Mouse (Mus musculus): ENCODE measurements at regions not wholly inside any gene's neighbourhood (a gene's known extent, or its start where the extent isn't known, plus 50 kb on each side); places are given as distances from the start of the nearest gene placed in this dataset.

GRCm38 (mm10) chr6:11534930-11535880 is 372.1 kb downstream of the Ndufa4 start:
- Histone ChIP-seq H3K27ac (no peak overlapping the region), H3K27me3 (no peaks in the 10 kb centered on the region), H3K4me2 (no peak overlapping the region), H3K4me3 (replicated peaks) (no peak overlapping the region), H3K4me1 (replicated peaks) (no peaks in the 10 kb centered on the region), H3K9ac (no peak overlapping the region), H3K9me3 (replicated peaks) (no peaks in the 10 kb centered on the region), H3K36me3 (no peaks in the 10 kb centered on the region)
- DNase-seq (no peak), ATAC-seq (ENCODE audit: low read depth) (no peak)
- 64% methylated on average over 8 of the region's 8 CpGs for WGBS (ENCODE audit: insufficient replicate concordance)

DNA sequence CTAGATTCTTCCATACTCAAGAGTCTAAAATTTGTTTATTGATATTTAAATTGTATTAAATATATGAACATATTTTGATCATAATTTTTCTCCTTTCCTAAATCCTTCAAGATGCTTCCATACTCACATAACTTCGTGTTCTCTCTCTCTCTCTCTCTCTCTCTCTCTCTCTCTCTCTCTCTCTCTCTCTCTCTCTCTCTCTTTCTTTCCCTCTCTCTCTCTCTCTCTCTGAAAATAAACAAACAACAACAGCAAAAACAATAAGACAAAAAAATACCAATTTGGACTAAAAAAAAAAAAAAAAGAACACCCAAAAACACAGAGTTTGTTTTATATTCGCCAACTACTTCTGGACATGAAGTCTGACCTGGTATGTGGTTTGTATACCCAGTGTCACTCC is 404.2 kb downstream of the Ndufa4 start:
- no peaks in the 10 kb centered on the region for H3K36me3 ChIP-seq
- no peak overlapping the region for H3K4me3 ChIP-seq (replicated peaks)
- no peaks in the 10 kb centered on the region for H3K4me1 ChIP-seq (replicated peaks)
- WGBS (ENCODE audit: insufficient replicate concordance): 73% methylated on average over 2 of the region's 2 CpGs
- no peak overlapping the region for H3K4me2 ChIP-seq
- H3K27ac ChIP-seq: no peak overlapping the region
- no peaks in the 10 kb centered on the region for H3K9me3 ChIP-seq (replicated peaks)
- H3K27me3 ChIP-seq: no peaks in the 10 kb centered on the region
- no peak for ATAC-seq (ENCODE audit: low read depth)
- no peak overlapping the region for H3K9ac ChIP-seq
- no peak for DNase-seq

DNA sequence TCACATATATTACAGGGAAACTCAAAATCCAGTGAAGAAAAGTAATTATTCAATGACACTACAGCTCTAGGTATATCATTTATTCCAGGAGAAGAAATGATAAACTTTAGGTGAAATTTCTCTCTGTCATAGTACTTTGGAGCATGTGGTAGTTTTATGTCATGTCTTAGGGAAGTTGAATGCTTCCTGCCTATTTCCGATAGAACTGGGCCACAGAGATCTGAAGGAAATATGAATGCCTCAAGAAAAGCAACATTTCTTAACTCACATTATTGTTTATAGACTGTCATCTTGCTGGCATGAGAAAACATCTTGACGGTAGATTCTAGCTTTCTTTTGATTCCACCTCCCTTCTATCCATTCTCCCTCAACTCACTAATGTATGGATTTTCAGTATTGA is 412.9 kb downstream of the Ndufa4 start:
- no peaks in the 10 kb centered on the region for H3K27me3 ChIP-seq
- H3K9me3 ChIP-seq (replicated peaks): no peaks in the 10 kb centered on the region
- no peak overlapping the region for H3K9ac ChIP-seq
- no peak overlapping the region for H3K27ac ChIP-seq
- no peaks in the 10 kb centered on the region for H3K36me3 ChIP-seq
- 64% methylated on average over 2 of the region's 2 CpGs for WGBS (ENCODE audit: insufficient replicate concordance)
- H3K4me3 ChIP-seq (replicated peaks): no peak overlapping the region
- H3K4me1 ChIP-seq (replicated peaks): no peaks in the 10 kb centered on the region
- H3K4me2 ChIP-seq: no peak overlapping the region
- ATAC-seq (ENCODE audit: low read depth): no peak
- no peak for DNase-seq

DNA sequence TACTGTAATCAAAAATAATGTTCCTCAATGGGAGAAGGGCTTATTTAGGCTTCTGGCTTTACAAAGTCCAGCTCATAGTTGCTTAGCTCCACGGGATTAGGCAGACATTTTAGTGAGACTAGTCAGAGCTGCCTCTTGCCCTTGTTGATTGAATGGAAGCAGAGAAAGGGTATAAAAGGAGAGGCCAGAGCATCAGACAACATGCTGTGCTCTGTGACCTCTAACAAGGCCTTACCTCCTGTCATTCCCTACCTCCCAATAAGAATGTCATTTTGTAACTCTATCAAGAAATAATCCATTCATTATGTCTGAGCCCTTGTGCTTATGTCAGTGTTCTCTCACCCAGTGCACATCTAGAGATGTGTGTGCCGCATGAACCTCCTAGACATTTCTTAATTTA is 430.3 kb downstream of the Ndufa4 start:
- no peak overlapping the region for H3K9ac ChIP-seq
- no peaks in the 10 kb centered on the region for H3K4me1 ChIP-seq (replicated peaks)
- ATAC-seq (ENCODE audit: low read depth): no peak
- no peaks in the 10 kb centered on the region for H3K27me3 ChIP-seq
- H3K4me2 ChIP-seq: no peak overlapping the region
- no peaks in the 10 kb centered on the region for H3K9me3 ChIP-seq (replicated peaks)
- H3K27ac ChIP-seq: no peak overlapping the region
- no peaks in the 10 kb centered on the region for H3K36me3 ChIP-seq
- WGBS (ENCODE audit: insufficient replicate concordance): 47% methylated on average over 2 of the region's 2 CpGs
- no peak overlapping the region for H3K4me3 ChIP-seq (replicated peaks)
- no peak for DNase-seq

Data from liver, embryonic 13.5 days (tissue).